Mouse (Mus musculus): ENCODE measurements around the gene Oma1. TPM values are rescaled to one million over a fixed set of nuclear protein-coding genes. Genes with fewer than 3 reads are reported as not detected.

The Oma1 gene
- polyA plus RNA-seq, 1 experiment from 2014 or later = 20.8 TPM

GRCm38 (mm10) chr4:103402581-103402980 is 89.0 kb downstream of the Oma1 start:
- Histone ChIP-seq H3K27ac (no peak overlapping the region), H3K9ac (no peak overlapping the region), H3K9me3 (replicated peaks) (no peaks in the 10 kb centered on the region), H3K4me1 (replicated peaks) (no peaks in the 10 kb centered on the region), H3K4me2 (no peak overlapping the region), H3K4me3 (no peak overlapping the region), H3K27me3 (no peaks in the 10 kb centered on the region), H3K36me3 (no peaks in the 10 kb centered on the region)
- no peak for ATAC-seq (replicated peaks; ENCODE audit: insufficient number of reproducible peaks, insufficient read depth, low FRiP score, low read depth)
- 69% methylated on average over 4 of the region's 4 CpGs for WGBS

- Histone ChIP-seq H3K9ac (no peak overlapping the region), H3K4me3 (no peak overlapping the region), H3K4me2 (no peak overlapping the region), H3K9me3 (replicated peaks) (no peaks in the 10 kb centered on the region), H3K27me3 (no peaks in the 10 kb centered on the region), H3K4me1 (replicated peaks) (no peaks in the 10 kb centered on the region), H3K36me3 (no peaks in the 10 kb centered on the region), H3K27ac (no peak overlapping the region)
- WGBS = 56% methylated on average over 3 of the region's 3 CpGs
- ATAC-seq (replicated peaks; ENCODE audit: insufficient number of reproducible peaks, insufficient read depth, low FRiP score, low read depth) = no peak
Measured at GRCm38 (mm10) chr4:103405321-103405720, 91.7 kb downstream of the Oma1 start.

GRCm38 (mm10) chr4:103410217-103410799 is 96.7 kb downstream of the Oma1 start:
- no peaks in the 10 kb centered on the region for H3K36me3 ChIP-seq
- 27% methylated on average over 4 of the region's 4 CpGs for WGBS

More at GRCm38 (mm10) chr4:103410217-103410799, 96.7 kb downstream of the Oma1 start:
- no peaks in the 10 kb centered on the region for H3K9me3 ChIP-seq (replicated peaks)
- no peak overlapping the region for H3K4me3 ChIP-seq
- H3K4me2 ChIP-seq = no peak overlapping the region
- H3K9ac ChIP-seq = no peak overlapping the region
- no peaks in the 10 kb centered on the region for H3K4me1 ChIP-seq (replicated peaks)
- H3K27me3 ChIP-seq = no peaks in the 10 kb centered on the region
- no peak overlapping the region for H3K27ac ChIP-seq
- ATAC-seq (replicated peaks; ENCODE audit: insufficient number of reproducible peaks, insufficient read depth, low FRiP score, low read depth) = no peak

Other genes with a start within 250 kb of the Oma1 start
- gene Mier1, start 199.4 kb upstream of the Oma1 start, polyA plus RNA-seq (2015; fragmentation: Nextera tagmentation; extraction: Ambion mirVana) = 27.9 and 29.2 TPM in 2 replicates
- gene Wdr78, start 199.3 kb upstream of the Oma1 start, polyA plus RNA-seq (2015; fragmentation: Nextera tagmentation; extraction: Ambion mirVana) = 1.2 and 2.2 TPM in 2 replicates
- gene Slc35d1, start 98.6 kb upstream of the Oma1 start, polyA plus RNA-seq (2015; fragmentation: Nextera tagmentation; extraction: Ambion mirVana) = 5.4 and 7.5 TPM in 2 replicates
- gene 4921539E11Rik, start 22.9 kb upstream of the Oma1 start, polyA plus RNA-seq (2015; fragmentation: Nextera tagmentation; extraction: Ambion mirVana) = not detected in 2 replicates